Comparison of ENCODE assay signal across 20 mouse cellular contexts in genomic region chr1:153007824-153008223, GRCm38 (mm10). TPM values are rescaled to one million over a fixed set of nuclear protein-coding genes. Genes with fewer than 3 reads are reported as not detected.
DNase-seq lines count a peak whose midpoint lies in the region; TF ChIP-seq lines count a peak whose summit lies in the region.
"Had no signal": no experiment of that assay in that cellular context is flagged by ENCODE, and none has a peak within 500 bp of the region (broad histone marks: within the 10 kb centered on the region; RNA-seq: fewer than 3 reads in every experiment).

No protein-coding gene starts in this region.

- TF ChIP-seq EP300 in MEL (IDR thresholded peaks at IDR 0.05; ENCODE audit: low read depth in 1 of 2, low read length in 2 of 2), result no peak

- no peak for TF ChIP-seq CTCF in cerebellum, adult 2 months (IDR thresholded peaks at IDR 0.05; ENCODE audit: borderline replicate concordance, insufficient read depth, low read depth, low read length)
- no peak for TF ChIP-seq CTCF in MEL (IDR thresholded peaks at IDR 0.05 in 2 of 3, conservative IDR thresholded peaks at IDR 0.05 in 1 of 3; ENCODE audit: control insufficient read depth in 1 of 3, insufficient read depth in 1 of 3, low read depth in 2 of 3, low read length in 3 of 3, poor library complexity in 1 of 3, severe bottlenecking in 1 of 3)

- no peak for TF ChIP-seq POLR2A in cerebellum, adult 2 months (IDR thresholded peaks at IDR 0.05; ENCODE audit: borderline replicate concordance, insufficient read depth, low read length)
- TF ChIP-seq POLR2A in MEL (IDR thresholded peaks at IDR 0.05; ENCODE audit: control insufficient read depth in 1 of 2, insufficient read depth in 1 of 2, low read depth in 1 of 2, low read length in 2 of 2, poor library complexity in 1 of 2), result no peak

- peaks cover 2% of the 10 kb centered on the region; the same call in 1 of the 2 replicates for H3K79me2 ChIP-seq in MEL (ENCODE audit: control insufficient read depth, insufficient read depth, low read length, poor library complexity)

- peak; percentile 46 for DNase-seq in cerebellum, adult 11-12 months
- DNase-seq in cerebellum, postnatal 36 days, result no peak
- peak in 1 of 2 experiments; percentile 65 for DNase-seq in cerebellum, adult 2 months
- no peak for DNase-seq in cerebellum, adult 8-10 months
- DNase-seq in MEL (ENCODE audit: low read depth, low spot score), result peak; percentile 33
- no peak for DNase-seq in heart, adult 11 months
- DNase-seq in heart, adult 18-20 months, result no peak
- DNase-seq: adrenal gland, adult 2 months; adrenal gland, postnatal 10 days; adrenal gland, postnatal 25 days; B cell, adult 2 months; cerebellum, adult 9-10 months; cerebellum, postnatal 14 days; forebrain, postnatal 0 days had no signal

- H3K9ac ChIP-seq in MEL (ENCODE audit: control insufficient read depth, low read depth, low read length, poor library complexity, severe bottlenecking), result peak overlapping the region; percentile 11; the same call in 1 of the 2 replicates
- H3K9ac ChIP-seq: embryonic facial prominence, embryonic 12.5 days; forebrain, embryonic 13.5 days; forebrain, embryonic 15.5 days; forebrain, postnatal 0 days had no signal

- H3K9me3 ChIP-seq in MEL (replicated peaks; ENCODE audit: insufficient read depth, low read length), result no peaks in the 10 kb centered on the region
- H3K9me3 ChIP-seq: embryonic facial prominence, embryonic 10.5 days; embryonic facial prominence, embryonic 12.5 days; forebrain, embryonic 13.5 days; forebrain, embryonic 15.5 days had no signal

- no peak overlapping the region for H3K4me3 ChIP-seq in cerebellum, adult 2 months (replicated peaks; ENCODE audit: insufficient read depth, low read depth, low read length)
- H3K4me3 ChIP-seq in MEL (ENCODE audit: control insufficient read depth in 1 of 2, insufficient read depth in 1 of 2, low read depth in 2 of 2, low read length in 2 of 2), result no peak overlapping the region
- H3K4me3 ChIP-seq: embryonic facial prominence, embryonic 10.5 days; embryonic facial prominence, embryonic 12.5 days; forebrain, embryonic 13.5 days; forebrain, embryonic 15.5 days had no signal

- peak overlapping the region; percentile 61; the same call in 1 of the 2 replicates for H3K27ac ChIP-seq in cerebellum, adult 2 months (ENCODE audit: insufficient read depth, low read length)
- peak overlapping the region; percentile 89 for H3K27ac ChIP-seq in MEL (ENCODE audit: control insufficient read depth, low read depth, low read length)
- H3K27ac ChIP-seq: embryonic facial prominence, embryonic 10.5 days; embryonic facial prominence, embryonic 12.5 days; forebrain, embryonic 13.5 days; forebrain, embryonic 15.5 days had no signal

- H3K4me1 ChIP-seq in cerebellum, adult 2 months (ENCODE audit: control insufficient read depth, insufficient read depth, low read length), result peaks cover 44% of the 10 kb centered on the region
- peaks cover 26 to 64% of the 10 kb centered on the region in 2 experiments for H3K4me1 ChIP-seq in MEL (ENCODE audit: control insufficient read depth in 1 of 2, insufficient read depth in 2 of 2, low read length in 2 of 2)
- H3K4me1 ChIP-seq: embryonic facial prominence, embryonic 12.5 days had no signal

- H3K27me3 ChIP-seq in cerebellum, adult 2 months (ENCODE audit: control insufficient read depth, insufficient read depth, low read length), result no peaks in the 10 kb centered on the region
- no peaks in the 10 kb centered on the region for H3K27me3 ChIP-seq in MEL (ENCODE audit: control insufficient read depth in 1 of 2, insufficient read depth in 2 of 2, low read length in 2 of 2)
- H3K27me3 ChIP-seq: CH12.LX; embryonic facial prominence, embryonic 12.5 days; forebrain, embryonic 15.5 days had no signal

- 39% methylated on average over 6 of the region's 6 CpGs for WGBS in cerebellum, adult 2 months

- TF ChIP-seq RAD21 in MEL (IDR thresholded peaks at IDR 0.05; ENCODE audit: low read depth, low read length), result no peak

- peaks cover 0 to 60% of the 10 kb centered on the region in 2 experiments; a peak in 2 of 4 replicates for H3K36me3 ChIP-seq in MEL (ENCODE audit: control insufficient read depth in 1 of 2, insufficient read depth in 2 of 2, low read length in 2 of 2)
- H3K36me3 ChIP-seq: embryonic facial prominence, embryonic 10.5 days; embryonic facial prominence, embryonic 12.5 days; forebrain, embryonic 15.5 days; G1E had no signal

TF ChIP-seq in MEL, 35 proteins besides CTCF, POLR2A, EP300 and RAD21:
- TF ChIP-seq GATA1 (IDR thresholded peaks at IDR 0.05; ENCODE audit: low read depth, low read length) (no peak), MYC (IDR thresholded peaks at IDR 0.05; ENCODE audit: low read depth, low read length) (no peak), RCOR1 (IDR thresholded peaks at IDR 0.05; ENCODE audit: low read depth, low read length) (no peak), ZMIZ1 (IDR thresholded peaks at IDR 0.05; ENCODE audit: low read depth, low read length) (no peak), POLR2AphosphoS5 (IDR thresholded peaks at IDR 0.05; ENCODE audit: borderline replicate concordance, low read depth, low read length) (no peak), MXI1 (IDR thresholded peaks at IDR 0.05; ENCODE audit: low read depth, low read length) (no peak), HCFC1 (IDR thresholded peaks at IDR 0.05; ENCODE audit: low read depth, low read length) (no peak)

RNA-seq across cellular contexts. Expression of gene Nmnat2, which starts 53.0 kb away (rescaled TPM):
- polyA plus RNA-seq in cerebellum, adult 2 months (2012; rRNA removed), result 120 and 131 TPM in 2 replicates
- 2.8 and 3.0 TPM in 2 replicates for total RNA-seq in MEL (2012; rRNA removed)
- polyA plus RNA-seq in MEL (2012; ENCODE audit: insufficient read depth in 1 of 2, insufficient read length in 2 of 2, low read depth in 1 of 2, low replicate concordance in 2 of 2, missing spikeins in 1 of 2), result 1 to 10 TPM in 1 of 2 experiments, not detected in 1; 1.3 TPM
- under 1 TPM; 0.27 to 0.51 TPM for total RNA-seq in heart, adult 18-20 months (2021)
- polyA plus RNA-seq: G1E had no signal

Comparison
In these comparisons a context has a peak if more than half of its experiments do, and no peak if none do; other contexts are left out.
1. DNase-seq: peak in cerebellum, adult 11-12 months (single experiment) and MEL (single experiment); none in cerebellum, postnatal 36 days (0 of 2), cerebellum, adult 8-10 months (single experiment), heart, adult 11 months (single experiment) and heart, adult 18-20 months (0 of 2).